Mouse (Mus musculus) bone marrow, adult 2 months (tissue): Measurements from ENCODE around the gene Sec24a.

Experiments used
- CTCF ChIP-seq: fragments of 200-500 bp; IDR thresholded peaks from 2 replicates; pipeline ENCODE4 v1.5.1; 2011; ENCODE audit warnings: low read length, control low read depth; ENCODE audit not compliant: control insufficient read depth, insufficient read depth
- POLR2A ChIP-seq: fragments of 200-500 bp; IDR thresholded peaks from 2 replicates; pipeline ENCODE4 v1.6.1; 2011; ENCODE audit warnings: low read depth, mild to moderate bottlenecking, control low read depth, low read length, borderline replicate concordance; ENCODE audit not compliant: control insufficient read depth

DNA sequence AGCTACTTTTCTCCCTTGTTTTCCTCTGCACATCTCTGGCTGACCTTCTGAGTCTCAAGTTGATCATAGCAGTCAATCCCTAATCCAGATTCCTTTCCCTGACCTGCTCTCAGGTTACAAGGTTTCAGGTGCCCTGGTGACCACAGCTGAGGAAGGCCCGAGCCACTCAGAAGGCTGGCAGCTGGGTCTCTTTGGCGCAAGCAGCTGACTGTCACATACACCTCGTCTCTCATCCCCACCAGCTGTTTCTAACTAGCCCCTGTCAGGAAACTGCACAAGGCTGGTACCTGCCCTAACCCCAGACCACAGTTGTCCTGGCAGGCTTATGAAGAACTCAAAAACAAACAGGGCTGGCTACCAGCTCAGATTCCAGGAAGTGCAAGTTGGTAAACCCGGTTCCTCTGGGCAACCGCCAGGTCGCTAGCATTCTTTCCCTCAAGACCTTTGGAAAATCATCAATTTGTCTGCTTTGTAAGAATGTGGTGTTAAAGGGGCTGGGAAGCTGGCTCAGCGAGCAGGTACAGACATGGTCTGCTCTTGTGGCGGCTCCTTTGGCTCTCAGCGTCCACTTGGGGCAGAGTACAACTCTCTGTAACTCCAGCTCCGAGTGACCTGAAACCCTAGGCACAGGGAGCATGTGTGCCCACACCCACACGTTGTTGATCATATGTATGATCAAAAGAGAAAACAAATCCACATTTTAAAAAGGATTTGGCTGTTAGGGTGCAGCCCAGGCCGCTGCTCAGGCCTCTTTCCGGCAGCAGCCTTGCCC lies 43.9 kb upstream of the Sec24a start:
- TF ChIP-seq CTCF (no peak), POLR2A (no peak)
